Mouse (Mus musculus) heart, postnatal 4 days (tissue): ENCODE measurements at regions not wholly inside any gene's neighbourhood (a gene's known extent, or its start where the extent isn't known, plus 50 kb on each side); places are given as distances from the start of the nearest gene placed in this dataset.
A peak's percentile ranks its signal among the peaks of the same experiment; 100 is the strongest.

Experiments
- DNase-seq: peaks from one replicate; pipeline ENCODE4 v3.0.0; 2021

DNA sequence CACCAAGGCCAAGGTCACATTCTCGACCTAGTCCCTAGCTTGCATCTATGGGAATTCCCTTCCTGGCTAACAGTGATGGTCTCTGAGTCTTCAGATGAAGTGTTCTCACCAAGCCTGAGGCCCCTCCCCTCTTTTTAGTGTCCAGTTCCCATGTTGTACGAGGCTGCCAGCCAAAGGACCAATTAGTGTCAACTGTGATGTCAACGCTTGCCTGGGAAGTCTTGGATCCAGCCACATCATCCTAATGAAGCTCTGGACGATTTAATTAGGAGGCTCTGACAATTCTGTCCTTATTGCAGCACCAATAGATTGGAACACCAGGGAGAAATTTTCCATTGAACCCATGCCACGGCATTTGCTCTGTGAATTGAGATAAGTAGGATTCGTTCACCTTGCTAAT, 202.4 kb upstream of the Gm6657 start:
- DNase-seq = no peak

DNA sequence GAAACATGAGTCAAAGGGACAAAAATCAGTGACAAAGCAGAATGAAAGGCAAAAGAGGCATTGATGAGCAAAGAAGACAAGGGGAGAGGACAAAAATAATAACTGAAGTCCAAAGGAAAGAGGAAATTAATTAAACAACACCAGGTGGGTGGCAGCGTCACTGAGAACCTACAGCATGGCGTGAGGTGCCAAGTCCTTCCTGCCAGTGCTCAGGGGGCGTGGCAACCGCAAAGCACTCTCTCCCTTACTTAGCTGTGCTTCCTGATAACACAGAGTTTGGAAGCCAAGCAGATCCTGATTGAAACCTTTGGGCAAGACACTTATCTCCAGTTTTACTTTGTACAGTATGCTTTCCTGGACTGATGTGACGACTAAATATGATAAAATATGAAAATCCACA, 199.9 kb upstream of the Gm6657 start:
- DNase-seq = no peak

DNA sequence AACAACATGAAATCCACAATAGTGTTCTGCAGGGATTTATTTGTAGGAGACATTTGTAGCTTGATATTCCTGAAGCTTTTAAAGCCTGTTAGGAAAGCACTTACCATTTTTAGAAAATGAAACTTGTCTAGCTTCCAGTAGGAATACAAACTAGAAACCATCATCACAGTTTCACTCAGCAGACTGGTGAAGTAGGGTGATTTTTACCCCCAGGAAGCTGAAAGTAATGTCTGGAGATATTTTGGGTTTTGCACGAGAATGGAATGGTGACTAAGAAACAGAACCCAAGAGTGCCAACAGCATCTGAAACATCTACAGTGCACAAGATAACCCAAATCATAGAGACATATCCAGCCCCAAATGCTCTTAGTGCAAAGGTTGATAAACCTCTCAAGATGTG, 196.1 kb upstream of the Gm6657 start:
- no peak for DNase-seq

DNA sequence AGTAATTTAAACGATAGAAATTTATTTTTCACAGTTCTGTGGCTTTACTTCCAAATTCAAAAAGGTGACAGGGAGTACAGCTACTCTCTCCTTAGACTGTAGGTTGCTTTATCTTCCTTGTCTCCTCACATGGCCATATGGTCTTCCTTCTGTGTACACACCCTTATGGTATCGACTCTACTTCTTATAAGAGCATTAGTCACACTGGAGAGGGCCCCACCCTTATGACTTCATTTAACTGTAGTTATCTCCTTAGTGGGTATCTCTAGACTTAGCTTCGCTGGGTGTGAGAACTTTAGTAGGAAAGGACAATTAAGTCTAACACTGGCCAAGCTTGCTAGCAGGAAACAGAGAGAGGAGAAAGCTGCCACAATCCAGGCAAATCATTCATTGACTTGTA, 193.6 kb upstream of the Gm6657 start:
- no peak for DNase-seq

DNA sequence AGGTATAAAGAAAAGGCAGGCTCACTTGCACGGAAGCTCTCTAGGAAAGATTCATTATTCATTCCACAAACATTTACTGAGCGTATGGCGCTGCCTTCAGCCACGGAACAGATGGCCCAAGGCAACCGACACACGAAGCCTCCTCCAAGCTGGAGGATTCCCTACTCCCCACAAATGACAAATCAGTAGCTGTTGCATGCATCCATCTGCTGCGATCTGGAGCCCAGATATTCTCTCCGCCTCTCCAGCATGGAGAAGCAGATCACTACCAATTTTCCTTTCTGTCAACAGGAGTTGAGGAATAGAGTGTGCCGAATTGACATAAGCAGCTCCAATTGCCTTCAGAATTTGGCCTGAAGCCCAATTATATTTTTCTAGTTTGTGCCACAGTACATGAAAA, 192.2 kb upstream of the Gm6657 start:
- no peak for DNase-seq

DNA sequence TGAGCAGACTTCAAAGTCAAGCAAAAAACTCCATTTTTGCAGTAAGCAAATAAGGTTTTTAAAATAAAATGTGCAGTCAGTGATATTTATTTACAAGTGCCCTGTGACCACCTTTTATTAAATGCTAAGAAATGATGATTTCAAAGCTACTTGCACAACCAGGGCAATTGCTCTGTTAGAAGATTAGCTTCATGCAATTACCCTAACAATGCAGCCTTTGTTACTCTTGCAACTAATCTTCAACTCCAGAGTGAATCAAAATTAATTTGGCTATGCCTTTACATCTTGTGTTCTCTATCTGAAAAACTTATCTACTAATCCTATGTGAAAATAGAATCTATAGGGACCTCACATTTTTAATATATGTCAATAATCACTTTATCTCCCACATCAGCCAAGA, 160.3 kb upstream of the Gm6657 start:
- no peak for DNase-seq

DNA sequence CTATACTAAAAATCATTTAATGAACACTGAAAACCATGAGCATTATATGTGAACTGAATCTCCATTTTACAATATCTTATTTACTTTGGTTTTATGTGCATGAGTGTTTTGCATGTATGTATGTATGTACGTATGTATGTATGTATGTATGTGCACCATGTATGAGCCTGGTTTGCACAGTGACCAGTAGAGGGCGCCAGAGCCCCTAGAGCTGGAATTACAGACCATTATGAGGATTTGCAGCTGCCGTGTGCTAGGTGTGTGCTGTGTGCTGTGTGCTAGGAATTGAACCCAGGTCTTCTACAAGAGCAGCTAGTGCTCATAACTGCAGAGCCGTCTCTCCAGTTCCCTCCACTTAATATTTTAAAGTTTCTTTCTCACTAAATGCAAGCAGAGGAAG, 147.5 kb upstream of the Gm6657 start:
- DNase-seq = no peak

DNA sequence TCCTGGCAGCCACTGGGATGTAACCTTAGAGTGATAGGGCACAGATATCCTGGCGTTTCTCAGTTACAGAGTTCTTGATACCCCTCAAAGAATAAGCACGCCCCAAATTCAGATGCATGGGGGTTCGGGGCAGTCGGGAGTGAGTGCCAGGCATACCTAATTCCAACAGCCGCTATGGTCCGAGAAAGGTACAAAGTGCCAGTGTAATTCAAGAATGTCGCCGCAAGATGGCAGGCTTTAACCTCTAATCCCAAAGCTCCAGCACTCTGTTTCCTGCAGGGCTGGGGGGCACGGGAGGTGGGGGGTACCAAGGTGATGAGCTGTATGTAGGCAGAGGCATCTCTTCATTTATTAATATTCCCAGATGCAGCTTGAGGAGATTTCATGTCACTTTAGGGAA, 138.1 kb upstream of the Gm6657 start:
- peak; percentile 64 for DNase-seq

DNA sequence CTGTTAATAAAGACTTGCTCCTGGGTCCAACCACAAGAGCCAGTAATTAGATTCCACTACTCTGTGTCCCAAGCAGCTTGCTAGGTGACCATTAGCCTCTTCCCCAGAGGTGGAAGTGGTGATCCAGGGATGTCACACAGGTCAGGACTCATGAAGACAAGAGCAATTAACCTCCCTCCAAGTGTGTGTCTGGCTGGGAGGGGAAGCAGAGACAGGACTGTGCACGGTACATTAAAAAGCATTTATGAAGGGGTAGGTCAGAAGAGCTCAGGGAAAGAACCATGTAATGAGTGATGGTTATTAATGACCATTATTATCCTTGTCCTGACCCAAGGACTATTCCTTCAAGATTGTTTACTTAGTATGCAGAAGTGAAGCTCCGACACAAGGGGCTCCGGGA, 136.9 kb upstream of the Gm6657 start:
- no peak for DNase-seq

DNA sequence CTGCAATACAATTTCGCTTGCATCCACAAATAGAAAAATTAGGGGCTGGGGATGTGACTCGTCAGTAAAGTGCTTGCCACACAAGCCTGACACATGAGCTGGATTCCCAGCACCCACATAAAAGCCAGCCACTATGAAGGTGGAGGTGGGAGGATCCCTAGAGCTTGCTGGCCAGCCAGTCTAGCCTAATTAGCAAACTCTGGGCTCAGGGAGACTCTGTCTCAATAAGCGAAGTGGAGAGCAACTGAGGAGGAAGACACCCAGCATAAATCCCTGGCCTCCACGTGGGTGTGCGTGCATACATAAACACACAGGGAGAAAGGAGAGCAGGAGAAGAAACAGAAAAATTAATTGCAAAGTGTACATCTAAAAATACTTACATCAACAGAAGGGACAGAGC, 134.1 kb upstream of the Gm6657 start:
- DNase-seq = no peak

DNA sequence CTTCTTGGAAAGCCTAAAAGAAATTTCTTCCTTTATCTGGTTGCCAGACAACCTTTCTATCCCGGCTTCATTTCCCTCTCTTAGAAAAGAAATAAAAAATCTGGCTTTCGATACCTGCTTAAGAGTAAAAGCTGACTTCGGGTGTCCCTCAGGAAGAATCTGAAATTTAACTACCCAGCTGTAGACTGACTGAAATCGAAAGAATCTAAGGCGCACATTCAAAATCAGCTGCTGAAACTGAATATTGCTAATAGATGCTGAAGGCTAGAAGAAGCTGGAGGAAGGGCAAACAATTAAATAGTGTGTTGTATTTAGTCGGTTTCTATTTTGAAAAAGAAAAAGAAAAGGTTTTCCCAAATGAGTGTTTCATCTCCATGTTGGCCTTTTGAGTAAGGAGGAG, 128.0 kb upstream of the Gm6657 start:
- DNase-seq = no peak

DNA sequence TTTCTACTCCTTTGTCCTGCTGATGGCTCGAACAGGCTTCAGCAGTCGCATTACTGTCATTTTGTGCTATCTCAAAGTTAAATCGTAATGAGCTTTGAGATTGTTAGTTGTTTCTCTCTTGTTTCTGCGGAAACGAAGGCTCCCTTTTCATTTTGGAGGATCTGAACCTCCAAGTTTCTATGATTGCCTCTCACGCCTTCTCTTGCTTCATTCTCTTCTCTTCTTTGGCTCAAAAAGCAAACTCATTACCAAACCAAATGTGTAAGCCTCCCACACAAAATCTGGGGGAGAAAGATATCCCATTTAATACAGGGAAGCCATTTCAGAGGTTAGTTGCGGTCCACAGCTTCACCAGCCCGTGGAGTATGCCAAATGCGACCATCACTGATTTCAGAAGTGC, 121.1 kb upstream of the Gm6657 start:
- no peak for DNase-seq

DNA sequence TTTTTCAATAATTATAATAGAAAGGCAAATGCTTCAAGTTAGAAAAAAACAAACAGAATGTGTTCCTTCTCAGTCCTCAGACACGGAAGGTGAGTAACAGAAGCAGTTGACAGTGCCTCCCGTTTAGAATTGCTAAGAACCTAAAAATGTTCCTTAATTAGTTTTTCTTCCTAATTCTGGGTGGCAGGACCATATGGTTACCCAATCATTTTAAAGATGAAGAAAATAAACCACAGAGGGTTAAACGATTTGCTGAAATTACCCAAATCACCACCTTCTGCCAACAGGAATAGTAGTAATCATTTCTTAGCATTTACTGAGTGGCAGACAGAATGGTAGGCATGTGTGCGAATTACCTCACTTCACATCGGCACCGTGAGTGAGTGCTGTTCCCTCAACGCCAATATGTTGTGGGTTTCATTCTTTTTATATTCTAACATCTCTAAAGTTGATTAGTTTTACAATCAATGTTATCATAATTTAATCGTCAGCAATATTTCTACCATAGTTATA, 119.7 kb upstream of the Gm6657 start:
- no peak for DNase-seq

DNA sequence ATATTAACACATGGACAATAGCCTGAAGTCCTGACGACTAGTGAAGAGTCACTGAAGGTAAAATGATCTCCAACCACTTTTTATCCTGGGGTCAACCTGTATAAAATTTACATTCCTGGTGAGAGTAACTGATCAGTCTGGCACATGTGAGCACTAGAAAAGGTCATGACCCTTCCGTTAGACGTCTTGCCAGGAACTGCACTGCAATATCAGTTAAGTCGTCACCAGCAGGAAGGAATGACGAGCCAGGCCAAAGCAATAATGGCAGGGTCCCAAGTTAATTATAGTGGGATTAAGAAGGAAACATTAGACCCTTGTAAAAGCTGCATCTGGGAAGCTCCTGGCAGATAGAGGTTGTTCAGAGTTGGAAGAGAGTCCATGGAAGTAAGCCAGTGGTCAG, 116.8 kb upstream of the Gm6657 start:
- DNase-seq = peak; percentile 31

DNA sequence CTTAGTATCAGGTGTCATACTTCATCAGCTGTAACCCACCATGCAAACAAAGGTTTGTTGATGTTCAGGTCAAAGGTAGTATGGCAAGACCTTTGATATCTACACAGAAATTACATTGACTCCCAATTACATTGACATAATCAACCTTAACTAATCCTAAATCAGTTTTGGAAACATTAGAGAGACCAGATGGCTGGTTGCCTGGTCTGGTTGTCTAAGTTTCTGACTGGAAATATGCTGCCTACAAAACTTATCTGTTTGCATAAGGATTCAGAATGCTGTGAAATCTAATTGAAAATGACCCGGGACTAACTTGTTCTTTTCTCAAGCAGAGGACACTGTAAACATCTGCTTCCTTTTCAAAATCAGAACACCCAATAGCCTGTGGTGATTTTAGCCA, 111.9 kb upstream of the Gm6657 start:
- DNase-seq = no peak

DNA sequence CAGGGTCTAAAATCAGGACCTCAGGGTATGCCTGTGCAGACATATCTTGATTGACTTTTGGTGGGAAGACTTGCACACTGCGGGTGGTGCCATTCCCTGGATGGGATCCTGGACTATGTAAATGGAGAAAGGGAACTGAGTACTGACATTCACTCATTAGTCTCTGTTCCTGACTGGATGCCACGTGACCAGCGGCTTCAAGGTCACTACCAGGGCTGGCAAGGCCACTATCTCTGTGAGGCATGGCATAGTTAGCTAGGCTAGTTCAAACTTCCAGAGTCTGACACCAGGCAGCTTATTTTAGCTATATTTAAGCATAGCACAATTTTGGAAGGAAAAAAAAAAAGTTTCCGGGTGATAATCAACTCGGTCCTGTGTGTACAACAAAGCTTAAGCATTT, 108.0 kb upstream of the Gm6657 start:
- no peak for DNase-seq

DNA sequence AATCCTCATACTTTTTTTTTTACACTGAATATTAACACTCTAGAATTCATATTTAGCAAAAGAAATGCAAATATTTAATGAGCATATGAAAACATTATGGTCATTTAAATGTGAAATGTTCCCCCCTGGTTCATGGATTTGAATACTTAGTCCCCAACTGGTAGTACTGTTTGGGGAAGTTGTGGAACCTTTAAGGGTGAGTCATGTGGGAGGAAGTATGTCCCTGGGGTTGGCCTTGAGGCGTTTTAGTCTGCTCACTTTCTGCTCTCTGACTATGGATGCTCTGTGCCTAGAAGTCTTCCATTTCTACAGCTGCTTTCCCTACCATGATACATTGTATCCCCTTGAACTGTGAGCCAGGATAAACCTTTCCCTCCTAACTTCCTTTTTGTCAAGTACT, 106.1 kb upstream of the Gm6657 start:
- no peak for DNase-seq

DNA sequence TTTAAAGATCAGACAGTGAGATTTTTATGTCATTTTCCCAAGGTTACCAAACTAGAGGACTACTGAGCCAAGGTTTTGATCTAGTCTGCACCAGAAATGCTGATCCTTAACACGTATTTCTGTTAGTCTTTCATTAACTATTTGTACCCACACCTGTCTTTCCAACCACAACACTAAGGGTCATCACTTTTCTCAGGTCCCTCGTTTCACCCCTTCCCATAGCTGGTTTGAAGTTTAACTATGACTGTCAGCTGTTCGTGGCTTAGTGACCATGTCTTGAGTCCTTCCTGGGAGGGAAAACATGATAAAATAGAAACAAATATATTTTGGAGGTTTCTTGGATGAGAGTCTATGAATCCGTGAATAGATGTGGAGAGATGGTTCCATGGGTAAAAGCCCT, 99.6 kb upstream of the Gm6657 start:
- DNase-seq = no peak

DNA sequence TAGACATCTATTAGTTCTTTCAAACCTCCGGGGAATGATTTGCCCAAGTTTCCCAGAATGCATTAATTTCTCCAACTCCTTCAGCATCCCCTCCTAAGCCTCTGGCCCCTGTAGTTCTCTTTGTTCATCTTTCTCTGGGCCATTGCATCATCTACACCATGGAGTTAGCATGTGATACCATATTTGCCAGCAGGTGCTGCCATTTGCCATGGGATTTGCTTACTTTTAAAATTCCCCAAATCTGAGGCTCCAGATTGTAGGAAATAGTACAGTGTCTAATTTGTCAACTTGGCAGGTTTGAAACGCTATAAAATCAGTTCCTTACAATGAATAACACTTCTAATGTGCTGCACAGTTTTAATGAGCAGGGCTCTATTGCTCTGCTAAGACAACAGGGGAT, 98.7 kb upstream of the Gm6657 start:
- no peak for DNase-seq

DNA sequence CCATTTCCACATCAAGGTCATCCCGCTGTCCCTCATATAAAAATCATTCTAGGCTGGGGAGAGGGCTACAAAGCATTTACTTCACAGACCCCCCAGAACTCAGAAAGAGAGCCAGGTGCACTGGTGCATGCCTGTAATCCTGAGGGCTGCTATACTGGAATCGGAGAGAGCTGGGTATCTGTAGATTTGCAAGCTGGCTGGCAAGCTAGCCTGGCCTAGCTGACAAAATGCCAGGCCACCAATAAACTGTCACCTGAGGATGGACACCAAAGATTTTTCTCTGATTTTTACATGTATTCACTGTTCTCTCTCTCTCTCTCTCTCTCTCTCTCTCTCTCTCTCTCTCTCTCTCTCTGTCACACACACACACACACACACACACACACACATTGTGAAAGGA, 98.1 kb upstream of the Gm6657 start:
- DNase-seq = no peak

DNA sequence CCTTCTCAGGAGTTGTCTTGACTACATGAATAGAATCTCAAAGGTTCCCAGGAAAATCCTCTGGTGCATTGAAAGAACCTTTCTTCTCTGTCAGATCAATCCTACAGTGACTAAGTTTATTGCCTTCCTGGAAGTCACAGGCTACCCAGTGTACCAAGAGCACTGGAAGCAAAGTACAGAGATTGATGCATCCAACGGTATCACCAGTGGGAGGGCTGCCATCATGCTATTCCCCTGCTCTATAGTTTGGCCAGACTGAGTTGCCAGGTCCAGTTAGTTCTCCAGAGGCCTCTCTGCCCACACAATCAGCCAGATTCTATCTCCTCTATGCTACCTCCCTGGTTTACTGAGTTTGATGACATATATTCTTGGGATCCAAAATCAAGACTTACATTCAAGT, 96.9 kb upstream of the Gm6657 start:
- DNase-seq = no peak

DNA sequence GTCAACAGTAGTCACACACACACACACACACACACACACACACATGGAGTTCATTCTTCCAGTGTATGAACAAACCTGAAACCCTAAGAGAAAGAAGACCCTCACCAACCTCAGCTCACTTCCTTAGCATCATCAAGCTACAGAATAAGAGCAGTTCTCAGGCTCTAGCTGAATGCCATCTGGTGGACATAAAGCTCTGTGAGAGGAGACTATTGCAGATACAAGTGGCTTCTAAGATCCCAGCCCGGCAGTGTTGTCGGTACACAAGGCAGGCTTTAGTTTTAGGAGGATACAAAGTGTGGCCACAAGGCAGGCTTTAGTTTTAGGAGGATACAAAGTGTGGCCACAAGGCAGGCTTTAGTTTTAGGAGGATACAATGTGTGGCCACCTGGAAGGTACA, 96.3 kb upstream of the Gm6657 start:
- no peak for DNase-seq

DNA sequence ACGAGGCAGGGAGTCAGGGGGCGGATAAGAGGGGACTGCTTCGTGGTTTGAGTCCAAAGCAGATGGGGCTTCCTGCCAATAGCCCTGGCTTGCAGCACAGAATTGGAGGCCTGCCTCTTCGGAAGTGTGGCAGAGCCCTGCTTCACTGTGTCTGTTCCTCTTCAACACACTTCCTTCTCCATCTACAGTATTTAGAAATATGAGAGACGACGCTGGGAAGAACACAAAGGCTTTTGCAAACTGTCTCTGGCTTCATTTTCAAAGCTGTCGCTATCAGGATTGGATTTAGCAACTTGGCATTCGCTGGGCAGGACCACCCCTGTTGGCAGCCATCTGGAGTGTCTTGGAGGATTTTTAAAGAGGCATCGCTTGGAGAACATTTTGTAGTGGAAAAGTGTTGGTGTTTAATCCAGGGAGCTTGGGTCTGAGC, 95.3 kb upstream of the Gm6657 start:
- peak; percentile 64 for DNase-seq

DNA sequence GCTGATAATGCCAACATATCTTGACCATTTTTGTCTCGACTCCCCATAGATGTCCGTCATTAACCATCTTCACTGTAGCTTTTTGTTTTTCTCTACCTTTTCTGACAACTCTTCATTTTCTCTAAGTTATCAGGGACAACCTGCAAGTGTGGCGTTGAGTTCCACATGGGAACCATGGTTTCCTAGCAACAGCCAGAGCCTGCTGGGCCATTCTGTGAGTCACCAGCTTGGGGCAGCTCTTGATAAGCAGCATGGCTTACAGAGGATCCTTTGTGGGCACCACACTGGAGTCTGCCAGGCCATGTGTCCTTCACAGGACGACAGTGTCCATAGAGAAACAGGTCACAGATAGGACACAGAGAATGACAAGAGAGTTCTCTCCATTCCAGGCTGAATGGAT, 94.3 kb upstream of the Gm6657 start:
- peak; percentile 30 for DNase-seq

DNA sequence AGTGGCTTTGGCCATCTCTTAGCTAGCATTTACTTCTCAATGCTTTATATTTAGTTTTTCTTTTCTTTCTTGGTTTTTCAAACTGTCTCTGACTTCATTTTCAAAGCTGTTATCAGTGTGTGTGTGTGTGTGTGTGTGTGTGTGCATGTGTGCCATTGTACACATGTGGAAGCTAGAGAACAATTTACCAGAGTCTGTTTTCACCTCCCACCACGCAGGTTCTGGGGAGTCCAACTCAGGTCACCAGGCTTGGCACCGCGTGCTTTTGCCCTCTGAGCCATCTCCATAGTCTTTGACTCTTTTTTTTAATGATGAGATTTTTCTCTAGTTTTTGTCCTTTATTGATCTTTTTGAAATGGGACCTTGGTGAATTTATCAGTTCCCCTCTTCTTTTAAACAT, 93.3 kb upstream of the Gm6657 start:
- DNase-seq = no peak

DNA sequence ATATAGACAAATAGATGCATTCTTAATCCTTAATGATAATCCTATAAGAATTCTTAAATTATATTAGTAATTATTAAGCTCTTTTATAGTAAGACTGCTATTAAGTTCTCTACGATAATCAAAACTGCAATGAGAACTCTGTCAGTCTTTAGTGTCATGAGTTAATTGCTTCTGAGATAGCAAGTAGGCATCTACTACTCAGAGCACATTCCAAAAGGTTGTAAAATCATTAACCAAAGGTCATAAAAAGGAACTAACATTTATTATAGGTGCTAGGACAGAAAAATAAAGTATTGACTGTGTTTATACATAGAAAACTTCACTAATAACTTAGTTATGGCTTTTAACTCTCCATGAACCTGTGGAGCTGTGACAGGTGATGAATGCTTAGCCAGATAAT, 84.1 kb upstream of the Gm6657 start:
- no peak for DNase-seq
